Mouse (Mus musculus) lung, postnatal 0 days (tissue): Measurements from ENCODE around the gene Hyal2. TPM values are rescaled to one million over a fixed set of nuclear protein-coding genes. Genes with fewer than 3 reads are reported as not detected.

ENCODE experiments used
- ATAC-seq: fragments of 200-750 bp; cut with Nextera tagmentation; 2 replicates; pipeline ENCODE4 v1.8.0; 2017; ENCODE audit warnings: moderate library complexity
- DNase-seq: peaks from one replicate; pipeline ENCODE4 v3.0.0-alpha.2; 2016; ENCODE audit warnings: low spot score
- H3K27ac ChIP-seq: fragments of 300-500 bp; sonication (generic); 2 replicates; pipeline ENCODE4 v1.5.1; 2014; ENCODE audit warnings: antibody characterized with exemption, mild to moderate bottlenecking, low read length, mixed read lengths
- H3K27me3 ChIP-seq: fragments of 300-500 bp; sonication (generic); replicated peaks from 2 replicates; pipeline ENCODE4 v1.6.1; 2014; ENCODE audit warnings: low read length, mixed read lengths; ENCODE audit not compliant: insufficient read depth
- H3K36me3 ChIP-seq: fragments of 300-500 bp; sonication (generic); 2 replicates; pipeline ENCODE4 v1.6.1; 2014; ENCODE audit warnings: low read length, mixed read lengths; ENCODE audit not compliant: insufficient read depth
- H3K4me1 ChIP-seq: fragments of 300-500 bp; sonication (generic); 2 replicates; pipeline ENCODE4 v1.6.1; 2014; ENCODE audit warnings: antibody characterized with exemption, low read depth, low read length, mixed read lengths; ENCODE audit not compliant: insufficient read depth
- H3K4me2 ChIP-seq: fragments of 300-500 bp; sonication (generic); replicated peaks from 2 replicates; pipeline ENCODE4 v1.6.1; 2014; ENCODE audit warnings: low read depth, mild to moderate bottlenecking, low read length, moderate library complexity, mixed read lengths
- H3K4me3 ChIP-seq: fragments of 300-500 bp; sonication (generic); 2 replicates; pipeline ENCODE4 v1.5.1; 2014; ENCODE audit warnings: low read depth, low read length
- H3K9ac ChIP-seq: fragments of 300-500 bp; sonication (generic); replicated peaks from 2 replicates; pipeline ENCODE4 v1.6.1; 2014; ENCODE audit warnings: low read depth, mild to moderate bottlenecking
- H3K9me3 ChIP-seq: fragments of 300-500 bp; sonication (generic); 2 replicates; pipeline ENCODE4 v1.6.1; 2016; ENCODE audit warnings: low read length, mixed read lengths
- CTCF ChIP-seq: IDR thresholded peaks from 2 replicates; pipeline ENCODE4 v1.5.1; 2016; ENCODE audit warnings: antibody characterized with exemption, mild to moderate bottlenecking
- EP300 ChIP-seq: IDR thresholded peaks from 2 replicates; pipeline ENCODE4 v1.6.1; 2016; ENCODE audit warnings: antibody characterized with exemption, mild to moderate bottlenecking, control low read depth
- WGBS: fragments of 180-500 bp; shearing (Covaris S2); extraction: QIAGEN DNeasy Blood & Tissue Kit; methylation state at CpG from one replicate; pipeline ENCODE4 v1.1.7; 2014; 5-methylcytosine and 5-hydroxymethylcytosine counted together
- polyA plus RNA-seq: library from polyadenylated mRNA; unstranded; fragments of >200 nt; fragmentation: Nextera tagmentation; extraction: Ambion mirVana; gene quantifications from 2 replicates; pipeline ENCODE4 v1.2.1, GENCODE M21; 2015

Hyal2 gene
- polyA plus RNA-seq, 1 experiment from 2014 or later, result 103 TPM

DNA sequence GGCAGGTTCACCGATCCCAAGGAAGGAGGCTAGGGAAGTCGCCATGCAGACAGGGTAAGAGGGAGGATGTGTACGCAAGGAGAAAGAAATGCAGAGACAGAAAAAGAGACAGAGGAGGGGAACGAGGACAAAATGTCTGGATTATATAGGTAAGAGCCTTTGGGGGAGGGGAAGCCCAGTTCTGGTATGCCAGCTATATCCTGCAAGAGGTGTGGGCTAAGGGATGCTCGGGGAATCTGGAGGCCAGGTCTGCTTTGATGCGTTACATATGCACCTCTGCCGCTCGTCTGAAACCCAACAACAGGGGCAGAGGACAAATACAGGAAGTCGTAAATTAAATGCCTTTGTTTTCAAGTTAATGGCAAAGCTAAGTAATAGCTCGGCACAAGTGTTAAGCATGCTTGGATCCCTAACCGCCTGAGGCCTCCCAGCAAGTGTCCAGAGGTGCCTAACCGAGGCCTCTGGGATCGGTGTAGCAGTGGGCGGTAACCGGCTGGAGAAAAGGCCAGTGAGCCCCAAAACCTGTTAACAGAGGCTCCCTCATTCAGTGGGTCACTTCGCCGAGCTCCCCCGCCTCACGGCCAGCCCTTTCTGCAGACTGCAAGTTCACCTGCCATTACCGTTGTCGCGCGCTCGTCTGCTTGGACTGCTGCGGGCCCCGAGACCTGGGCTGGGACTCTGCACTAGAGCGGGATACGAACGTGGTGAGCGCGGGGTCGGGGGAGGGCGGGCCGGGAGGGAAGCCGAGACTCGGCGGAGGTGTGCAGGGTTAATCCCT lies 14.0 kb upstream of the Hyal2 start:
- peak; percentile 14 for ATAC-seq
- Histone ChIP-seq H3K9ac (peak overlapping the region; percentile 23; the same call in 1 of the 2 replicates), H3K9me3 (no peaks in the 10 kb centered on the region), H3K27ac (peak overlapping the region; percentile 82), H3K4me3 (peak overlapping the region; percentile 79), H3K4me2 (peak overlapping the region; percentile 78), H3K36me3 (peaks cover 18% of the 10 kb centered on the region; the same call in 1 of the 2 replicates), H3K27me3 (no peaks in the 10 kb centered on the region), H3K4me1 (peaks cover 36% of the 10 kb centered on the region)
- 5% methylated on average over 36 of the region's 37 CpGs for WGBS
- TF ChIP-seq CTCF, result no peak
- TF ChIP-seq EP300, result no peak
- no peak for DNase-seq

- H3K4me1 ChIP-seq, result peaks cover 36% of the 10 kb centered on the region
- H3K36me3 ChIP-seq, result peaks cover 24% of the 10 kb centered on the region; the same call in 1 of the 2 replicates
- H3K4me2 ChIP-seq, result peak overlapping the region; percentile 78
- peak overlapping the region; percentile 99 for H3K27ac ChIP-seq
- peak overlapping the region; percentile 79 for H3K4me3 ChIP-seq
- peak; percentile 99 for DNase-seq
- ATAC-seq, result peak; percentile 90
- WGBS, result 3% methylated on average over 50 of the region's 53 CpGs
- no peaks in the 10 kb centered on the region for H3K9me3 ChIP-seq
- TF ChIP-seq EP300 (no peak; the same call in 1 of the 2 replicates), CTCF (peak; percentile 44; the same call in 1 of the 2 replicates)
- peak overlapping the region; percentile 72 for H3K9ac ChIP-seq
- no peaks in the 10 kb centered on the region for H3K27me3 ChIP-seq
These were observed 13.4 kb upstream of the Hyal2 start for GRCm38 (mm10) chr9:107554319-107554825.

- Histone ChIP-seq H3K27ac (peak overlapping the region; percentile 99), H3K4me2 (peak overlapping the region; percentile 78), H3K4me1 (peaks cover 36% of the 10 kb centered on the region), H3K9me3 (no peaks in the 10 kb centered on the region), H3K4me3 (peak overlapping the region; percentile 79), H3K27me3 (no peaks in the 10 kb centered on the region), H3K9ac (peak overlapping the region; percentile 72), H3K36me3 (peaks cover 30% of the 10 kb centered on the region; the same call in 1 of the 2 replicates)
- DNase-seq (peak; percentile 96), ATAC-seq (peak; percentile 29)
- WGBS, result under 1% methylated on average over 22 of the region's 23 CpGs
- TF ChIP-seq EP300 (0 out of 2 replicates have a peak, but pooled peaks have one; percentile 17), CTCF (0 out of 2 replicates have a peak, but pooled peaks have one; percentile 24)
These were observed 12.7 kb upstream of the Hyal2 start for GRCm38 (mm10) chr9:107555031-107555457.

DNA sequence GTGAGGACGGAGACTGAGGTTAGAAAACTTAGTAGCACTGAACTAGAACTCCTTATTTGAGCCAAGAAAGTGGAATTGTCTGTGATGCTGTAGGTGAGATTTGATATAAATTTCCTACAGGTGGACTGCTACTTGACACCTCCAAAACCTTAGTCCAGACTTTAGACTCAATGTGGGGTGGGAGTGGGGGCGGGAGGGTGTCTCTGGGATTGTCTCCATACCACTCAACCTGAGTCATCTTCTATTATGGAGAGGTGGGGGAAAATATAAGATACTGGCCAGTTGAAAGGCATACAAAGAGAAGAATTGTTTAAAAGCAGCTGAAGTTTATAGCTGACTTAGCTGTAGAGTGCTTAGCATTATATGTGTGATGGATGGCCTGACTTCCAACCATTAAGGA lies 12.0 kb upstream of the Hyal2 start:
- Histone ChIP-seq H3K9ac (peak overlapping the region; percentile 72), H3K4me3 (peak overlapping the region; percentile 79), H3K9me3 (no peaks in the 10 kb centered on the region), H3K4me2 (peak overlapping the region; percentile 78), H3K4me1 (peaks cover 36% of the 10 kb centered on the region), H3K27ac (peak overlapping the region; percentile 99), H3K36me3 (peaks cover 34% of the 10 kb centered on the region; the same call in 1 of the 2 replicates), H3K27me3 (no peaks in the 10 kb centered on the region)
- ATAC-seq (no peak), DNase-seq (no peak)
- no peak for TF ChIP-seq CTCF
- 30% methylated on average over 2 of the region's 2 CpGs for WGBS

DNA sequence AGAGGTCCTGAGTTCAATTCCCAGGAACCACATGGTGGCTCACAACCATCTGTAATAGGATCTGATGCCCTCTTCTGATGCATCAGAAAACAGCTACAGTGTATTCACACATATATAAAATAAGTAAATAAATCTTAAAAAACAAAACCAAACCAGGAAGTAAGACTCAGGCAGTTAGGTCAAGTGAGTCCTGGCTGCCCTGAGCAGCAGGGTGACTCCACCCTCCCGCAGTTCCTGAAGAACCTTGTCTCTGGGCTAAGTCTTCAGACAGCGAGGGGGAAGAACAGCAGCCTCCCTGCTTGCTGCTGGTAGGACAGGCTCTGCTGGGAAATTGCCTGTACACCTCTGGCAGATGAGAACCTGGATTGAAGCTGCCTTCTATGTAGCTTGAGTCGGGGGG lies 11.4 kb upstream of the Hyal2 start:
- no peak for TF ChIP-seq EP300
- no peak for TF ChIP-seq CTCF
- peak overlapping the region; percentile 99; the same call in 1 of the 2 replicates for H3K27ac ChIP-seq
- H3K4me1 ChIP-seq, result peaks cover 30% of the 10 kb centered on the region
- H3K27me3 ChIP-seq, result no peaks in the 10 kb centered on the region
- no peak for ATAC-seq
- no peak overlapping the region; the same call in 1 of the 2 replicates for H3K9ac ChIP-seq
- peak overlapping the region; percentile 79; the same call in 1 of the 2 replicates for H3K4me3 ChIP-seq
- no peaks in the 10 kb centered on the region for H3K9me3 ChIP-seq
- peak overlapping the region; percentile 78 for H3K4me2 ChIP-seq
- 42% methylated on average over 3 of the region's 3 CpGs for WGBS
- peaks cover 38% of the 10 kb centered on the region; the same call in 1 of the 2 replicates for H3K36me3 ChIP-seq
- DNase-seq, result peak; percentile 55

- Histone ChIP-seq H3K27ac (peak within 1 kb of the TSS; percentile 82), H3K4me1 (peaks cover 11% of the 10 kb centered on the region; the same call in 1 of the 2 replicates), H3K4me3 (peak within 1 kb of the TSS; percentile 74), H3K4me2 (peak within 1 kb of the TSS; percentile 91), H3K27me3 (no peaks in the 10 kb centered on the region), H3K36me3 (peaks cover 30% of the 10 kb centered on the region; the same call in 1 of the 2 replicates), H3K9me3 (no peaks in the 10 kb centered on the region), H3K9ac (peak within 1 kb of the TSS; percentile 65)
- TF ChIP-seq EP300, result 0 out of 2 replicates have a peak, but pooled peaks have one; percentile 23
- no peak for TF ChIP-seq CTCF
- 1% methylated on average over 46 of the region's 46 CpGs for WGBS
- peak; percentile 91 for ATAC-seq
- peak; percentile 97 for DNase-seq
These were observed 4.6 kb upstream of the Hyal2 start, which contains the start of gene Tusc2 for GRCm38 (mm10) chr9:107563029-107563581. Tusc2 (plus strand) TSS chr9:107563255.
